Mouse (Mus musculus) lung, adult 2 months (tissue): ENCODE data around the gene Zdhhc9.

Experiments
- CTCF ChIP-seq: fragments of 200-500 bp; IDR thresholded peaks from 2 replicates; pipeline ENCODE4 v1.5.1; 2011; ENCODE audit warnings: mild to moderate bottlenecking, low read length, control low read depth; ENCODE audit not compliant: insufficient read depth
- POLR2A ChIP-seq: fragments of 200-500 bp; IDR thresholded peaks from 2 replicates; pipeline ENCODE4 v1.6.1; 2011; ENCODE audit warnings: low read depth, mild to moderate bottlenecking, control low read depth, low read length, borderline replicate concordance; ENCODE audit errors: extremely low read depth

GRCm38 (mm10) chrX:48255830-48256428 lies 47.3 kb upstream of the Zdhhc9 start:
- TF ChIP-seq CTCF (no peak), POLR2A (no peak)
